Mouse (Mus musculus): ENCODE measurements at regions not wholly inside any gene's neighbourhood (a gene's known extent, or its start where the extent isn't known, plus 50 kb on each side); places are given as distances from the start of the nearest gene placed in this dataset.

GRCm38 (mm10) chr16:55636667-55637450 lies 201.8 kb downstream of the Nfkbiz start:
- peak; percentile 64 for DNase-seq

- no peak for DNase-seq
These were observed 202.5 kb downstream of the Nfkbiz start for GRCm38 (mm10) chr16:55636224-55636623.

DNA sequence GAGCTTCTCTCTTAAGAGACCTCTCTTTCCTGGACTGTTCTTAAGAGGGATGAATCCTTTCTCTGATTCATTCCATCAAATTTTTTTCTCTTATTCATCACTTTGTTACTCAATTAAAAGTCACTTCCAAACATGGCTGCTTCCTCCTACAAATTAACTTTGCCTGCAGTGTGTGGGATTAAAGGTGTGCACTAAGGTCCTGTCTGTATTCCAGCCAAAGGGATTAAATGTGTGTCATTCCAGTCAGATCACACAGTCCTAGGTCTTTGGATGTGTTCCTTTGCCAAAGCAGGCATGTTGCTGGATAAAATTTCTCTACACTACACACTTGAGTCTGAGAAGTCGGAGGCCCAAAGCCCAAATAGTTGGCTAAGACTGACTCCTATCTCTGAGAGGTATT lies 204.0 kb downstream of the Nfkbiz start:
- DNase-seq: no peak

GRCm38 (mm10) chr16:55632220-55632619 lies 206.5 kb downstream of the Nfkbiz start:
- no peak for DNase-seq

DNA sequence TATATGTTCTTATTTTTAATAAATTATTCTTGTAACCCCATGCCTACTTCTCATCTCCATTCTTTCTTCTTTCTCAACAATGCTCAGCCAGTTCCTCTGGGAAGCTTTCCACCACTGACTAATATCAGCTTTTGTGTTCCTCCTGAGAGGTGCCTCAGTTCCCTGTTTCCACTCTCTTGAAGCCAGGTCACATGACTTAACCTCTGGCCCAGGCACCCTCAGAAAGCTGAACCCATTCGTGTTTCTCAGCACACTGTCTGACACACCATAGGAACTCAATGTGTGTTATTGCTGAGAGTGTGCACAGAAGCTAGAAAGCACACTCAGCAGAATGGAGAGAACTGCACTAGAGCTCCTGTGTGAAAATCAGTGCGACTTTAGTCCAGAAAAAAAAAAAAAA lies 207.1 kb downstream of the Nfkbiz start:
- no peak for DNase-seq

DNA sequence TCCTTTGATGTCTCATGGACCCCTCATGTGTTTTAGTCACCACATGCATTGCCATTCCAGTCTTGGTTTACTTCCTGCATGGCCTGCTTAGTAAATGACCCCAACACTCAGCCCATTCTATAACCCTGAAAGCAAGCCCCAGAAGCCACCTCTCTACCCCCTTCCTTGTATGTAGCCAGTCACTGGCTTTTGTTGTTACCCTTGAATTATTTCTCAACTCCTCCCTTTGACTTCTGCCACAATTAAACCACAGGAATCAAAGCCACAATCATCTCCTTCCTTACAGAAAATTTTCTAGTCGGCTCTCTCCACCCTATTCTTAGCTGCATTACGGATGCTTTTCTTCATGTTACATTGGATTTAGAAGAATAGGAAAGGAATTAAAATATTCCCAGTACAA lies 207.7 kb downstream of the Nfkbiz start:
- DNase-seq: no peak

GRCm38 (mm10) chr16:55627531-55627930 lies 211.2 kb downstream of the Nfkbiz start:
- DNase-seq: no peak

DNA sequence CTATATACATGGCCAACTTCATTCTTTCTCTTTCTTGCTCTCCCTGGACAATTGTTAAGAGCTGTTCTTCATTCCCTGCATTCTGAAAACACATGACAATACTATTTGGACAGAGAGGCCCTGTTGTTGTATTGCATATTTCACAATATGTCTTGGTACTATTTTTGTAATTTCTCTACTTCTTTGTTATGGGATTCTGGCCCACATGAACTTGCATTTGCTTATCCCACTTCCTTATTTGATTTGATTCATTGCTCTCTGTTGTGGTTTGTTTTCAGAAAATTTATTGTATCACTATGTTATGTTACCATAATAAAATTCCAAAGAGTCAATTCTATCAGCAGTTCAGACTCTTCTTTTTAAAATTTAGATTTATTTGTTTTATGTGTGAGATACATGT lies 215.3 kb downstream of the Nfkbiz start:
- no peak for DNase-seq

DNA sequence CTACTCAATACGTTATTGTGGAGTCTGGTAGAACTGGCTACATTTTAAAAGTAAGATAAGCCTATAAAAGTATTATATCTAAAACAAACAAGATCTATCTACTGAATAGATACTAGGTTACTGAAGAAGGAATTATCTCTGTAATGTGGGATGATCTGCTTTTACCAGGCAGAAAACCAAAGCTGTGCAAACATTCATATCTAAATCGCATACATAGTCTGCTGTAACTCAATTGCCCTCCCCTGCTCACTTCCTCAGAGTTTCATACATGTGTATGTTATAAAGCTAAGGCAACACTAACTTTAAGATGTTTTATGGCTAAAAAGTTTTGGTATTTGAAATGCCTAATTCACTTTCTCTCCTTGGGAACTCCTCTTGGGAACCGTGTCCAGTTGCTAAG lies 219.0 kb downstream of the Nfkbiz start:
- no peak for DNase-seq

DNA sequence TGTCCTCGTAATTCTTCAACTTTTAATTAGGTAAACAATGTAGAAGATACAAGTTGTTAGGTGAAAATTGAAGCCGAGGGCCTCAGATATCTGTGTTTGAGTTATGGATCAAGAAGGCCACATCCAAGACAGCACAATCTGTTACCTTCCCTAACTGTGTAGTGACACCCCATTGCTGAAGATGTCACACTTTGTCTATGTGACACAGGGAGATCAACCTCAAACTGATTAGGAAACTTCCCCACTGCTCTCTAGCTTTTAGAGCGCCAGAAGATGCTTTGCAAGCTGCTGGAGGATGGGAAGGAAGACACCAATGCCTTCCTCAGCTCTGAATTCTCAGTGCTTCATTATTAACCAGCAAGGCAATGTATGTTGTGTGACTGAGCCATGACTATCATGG lies 220.7 kb downstream of the Nfkbiz start:
- DNase-seq: no peak

- DNase-seq: no peak
These were observed 221.2 kb downstream of the Nfkbiz start for GRCm38 (mm10) chr16:55617506-55617905.

GRCm38 (mm10) chr16:55616408-55617120 lies 222.1 kb downstream of the Nfkbiz start:
- DNase-seq: no peak

GRCm38 (mm10) chr16:55612873-55613272 lies 225.8 kb downstream of the Nfkbiz start:
- peak; percentile 41 for DNase-seq

GRCm38 (mm10) chr16:55612001-55612400 lies 226.7 kb downstream of the Nfkbiz start:
- DNase-seq: no peak

DNA sequence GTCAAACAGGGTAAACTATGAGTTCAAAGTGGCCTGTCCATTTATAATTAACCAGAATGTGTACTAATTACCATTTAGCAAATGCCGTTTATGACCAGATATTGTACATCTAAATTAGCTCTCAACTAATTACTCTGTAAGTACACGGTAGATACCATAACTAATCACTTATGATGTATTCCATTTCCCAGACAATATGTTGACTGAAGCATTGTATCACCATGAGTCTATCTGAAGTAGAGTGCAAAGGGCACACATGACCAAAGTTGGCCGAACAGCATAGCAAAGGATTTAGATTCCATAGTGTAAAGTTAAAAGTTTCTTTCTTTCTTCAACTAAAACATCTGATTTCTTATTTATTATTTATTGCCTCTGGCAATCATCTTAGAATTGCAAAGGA lies 227.5 kb downstream of the Nfkbiz start:
- DNase-seq: no peak

- no peak for DNase-seq
These were observed 230.3 kb downstream of the Nfkbiz start for GRCm38 (mm10) chr16:55608361-55608760.

DNA sequence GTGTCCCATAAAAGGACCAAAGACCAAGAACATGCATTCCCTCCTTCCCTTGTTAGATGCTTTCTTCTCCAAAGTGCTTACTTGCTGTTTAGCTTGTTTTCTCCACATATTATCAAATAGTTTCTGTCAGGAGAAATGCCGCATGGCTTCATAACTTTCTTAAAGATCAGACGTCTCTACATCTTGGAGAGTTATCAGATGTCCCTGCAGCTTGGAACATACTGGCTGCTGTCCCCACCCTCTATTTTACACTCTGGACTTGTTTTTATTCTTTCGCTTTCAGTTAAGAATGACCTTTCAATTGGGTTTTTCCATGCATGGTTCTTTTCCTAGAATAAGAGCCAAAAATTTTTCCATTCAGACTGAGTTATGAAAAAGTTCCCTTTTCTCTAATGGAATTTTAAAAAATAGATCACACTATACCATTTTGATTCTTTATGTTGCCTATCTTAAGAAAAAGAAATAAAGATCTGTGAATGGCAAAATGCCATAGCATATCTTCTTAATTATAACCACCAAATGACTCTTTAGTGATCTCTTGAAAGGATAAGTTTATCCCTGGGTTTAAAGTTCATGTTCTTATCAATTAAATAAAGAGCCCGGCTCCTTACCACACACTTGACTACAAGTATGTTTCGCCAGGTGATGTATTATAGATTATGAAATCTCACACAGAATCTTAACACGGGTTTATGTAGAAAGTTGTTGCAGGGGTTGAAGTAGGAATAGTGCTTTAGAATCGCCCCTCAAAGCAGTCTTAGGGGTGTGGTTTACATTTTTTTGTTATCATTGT lies 232.1 kb downstream of the Nfkbiz start:
- peak; percentile 26 for DNase-seq

DNA sequence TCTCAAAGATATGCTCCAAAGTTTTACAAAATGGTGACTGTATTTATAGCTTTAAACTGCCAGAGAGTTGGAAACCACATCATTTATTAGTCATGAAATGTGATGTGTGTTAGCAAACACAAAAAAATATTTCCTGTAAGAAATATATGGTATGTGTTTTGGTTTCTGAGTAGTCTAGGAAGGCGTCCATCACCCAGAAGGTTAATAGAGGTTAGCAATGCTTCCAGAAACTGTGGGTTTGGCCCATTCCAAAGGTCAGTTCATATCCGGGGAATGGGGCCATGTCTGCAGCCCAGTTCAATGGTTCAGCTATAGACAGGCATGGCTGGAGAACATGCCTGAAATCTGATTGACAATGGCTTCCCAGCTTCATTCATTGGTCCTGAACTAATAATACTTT lies 235.1 kb downstream of the Nfkbiz start:
- DNase-seq: peak; percentile 27

DNA sequence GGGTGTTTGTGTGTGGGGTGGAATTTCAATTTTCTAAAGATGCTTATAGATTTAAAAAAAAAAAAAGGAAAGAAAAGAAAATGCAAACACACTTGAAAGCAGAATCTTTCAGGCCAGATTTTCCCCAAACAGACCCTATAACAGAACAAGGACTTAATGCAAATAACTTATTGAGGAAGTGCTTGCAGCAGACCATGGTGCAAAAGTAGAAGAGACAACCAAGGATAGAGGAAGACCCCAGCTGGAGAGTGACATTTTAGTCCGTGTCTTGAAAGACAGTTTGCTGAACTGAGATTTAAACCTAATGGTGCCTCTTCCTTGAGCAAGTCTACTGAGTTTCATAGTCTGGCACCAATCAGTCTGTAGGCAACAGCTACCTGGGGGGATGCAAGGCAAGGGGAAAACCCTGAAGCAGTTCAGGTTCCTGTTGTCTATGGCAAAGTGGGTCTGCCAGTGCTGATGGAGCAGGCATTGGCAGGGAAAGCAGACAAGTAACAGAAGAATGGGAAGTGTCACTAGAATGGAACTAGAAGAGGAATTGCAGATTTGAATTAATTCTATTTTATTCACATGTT lies 249.2 kb downstream of the Nfkbiz start:
- DNase-seq: no peak

DNA sequence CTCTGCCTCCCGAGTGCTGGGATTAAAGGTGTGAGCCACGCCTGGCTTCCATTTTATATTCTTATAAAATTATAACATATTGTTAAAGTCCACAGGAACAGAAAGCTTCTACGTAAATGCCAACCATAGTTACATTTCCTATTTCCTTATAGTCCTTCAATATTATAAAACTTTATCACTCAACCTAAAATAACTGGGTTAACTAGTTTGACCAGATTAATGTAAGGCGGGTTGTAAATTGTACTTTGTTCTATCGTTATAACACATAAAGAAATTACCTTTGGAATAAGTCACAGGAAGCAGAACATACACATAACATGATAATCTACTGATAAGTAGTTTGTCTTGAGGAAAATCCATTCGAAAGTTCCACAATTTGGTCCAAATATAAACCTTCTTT lies 251.6 kb downstream of the Nfkbiz start:
- no peak for DNase-seq

DNA sequence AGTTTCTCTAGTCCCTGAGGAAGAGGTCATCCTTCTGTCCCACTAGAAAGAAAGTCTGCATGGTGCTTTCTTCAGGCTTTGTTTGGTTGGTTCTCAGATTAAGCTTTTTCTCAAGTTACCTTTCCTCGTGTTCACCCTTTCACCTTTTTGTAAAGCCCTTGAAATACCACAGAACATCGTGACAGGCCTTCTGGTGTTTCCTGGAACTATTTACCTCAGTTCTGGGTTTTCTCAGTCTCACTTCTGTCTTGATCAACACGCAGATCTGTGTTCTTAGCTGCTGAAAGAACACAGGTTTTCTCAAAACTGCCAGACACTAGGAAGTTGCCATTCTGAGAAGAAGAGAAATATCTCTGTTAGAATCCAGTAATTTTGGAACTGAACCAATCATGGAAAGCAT lies 255.8 kb downstream of the Nfkbiz start:
- DNase-seq: no peak

DNA sequence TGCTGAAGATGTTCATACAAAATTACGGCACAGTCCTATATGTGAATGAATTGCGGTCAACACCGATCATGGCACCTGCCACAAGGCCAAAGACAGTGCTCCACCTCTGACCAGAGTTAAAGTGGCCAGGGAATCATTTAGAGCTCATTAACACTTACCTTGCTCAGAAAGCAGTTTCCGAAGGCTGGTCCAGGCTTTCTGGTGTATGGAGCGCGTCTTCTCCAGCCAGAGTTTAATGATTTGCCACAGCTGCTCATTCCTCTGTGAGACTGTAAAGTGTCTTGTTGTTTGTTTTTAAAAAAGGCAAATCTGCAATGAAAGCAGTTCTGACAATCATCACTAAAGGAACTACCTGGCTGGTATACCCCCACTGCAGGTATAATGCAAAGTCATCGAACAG lies 256.7 kb downstream of the Nfkbiz start:
- peak; percentile 71 for DNase-seq

DNA sequence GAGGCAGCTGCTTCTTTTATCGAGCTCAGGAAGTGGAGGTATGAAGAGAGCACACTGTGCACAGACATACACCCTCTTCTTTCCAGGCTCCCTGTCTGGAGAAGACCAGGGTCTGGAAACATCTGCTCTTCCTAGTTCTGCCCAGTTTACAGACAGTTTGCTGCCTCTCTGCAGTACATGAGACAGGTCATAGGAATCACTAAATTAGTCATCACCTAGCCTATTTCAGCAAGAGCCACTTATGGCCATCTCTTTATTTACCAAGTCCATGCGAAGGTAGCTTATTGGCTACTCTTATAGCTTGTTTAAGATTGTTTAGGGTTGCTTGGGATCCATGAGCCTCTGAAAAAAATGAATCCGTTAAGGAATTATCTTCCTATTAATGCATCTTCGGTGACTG lies 257.9 kb downstream of the Nfkbiz start:
- DNase-seq: no peak

All from kidney, adult 9 months (tissue).